Mouse (Mus musculus): ENCODE results near the gene Mmp9. TPM values are rescaled to one million over a fixed set of nuclear protein-coding genes. Genes with fewer than 3 reads are reported as not detected.

Gene Mmp9
- polyA plus RNA-seq, 1 experiment from 2014 or later = 22.5 TPM

DNA sequence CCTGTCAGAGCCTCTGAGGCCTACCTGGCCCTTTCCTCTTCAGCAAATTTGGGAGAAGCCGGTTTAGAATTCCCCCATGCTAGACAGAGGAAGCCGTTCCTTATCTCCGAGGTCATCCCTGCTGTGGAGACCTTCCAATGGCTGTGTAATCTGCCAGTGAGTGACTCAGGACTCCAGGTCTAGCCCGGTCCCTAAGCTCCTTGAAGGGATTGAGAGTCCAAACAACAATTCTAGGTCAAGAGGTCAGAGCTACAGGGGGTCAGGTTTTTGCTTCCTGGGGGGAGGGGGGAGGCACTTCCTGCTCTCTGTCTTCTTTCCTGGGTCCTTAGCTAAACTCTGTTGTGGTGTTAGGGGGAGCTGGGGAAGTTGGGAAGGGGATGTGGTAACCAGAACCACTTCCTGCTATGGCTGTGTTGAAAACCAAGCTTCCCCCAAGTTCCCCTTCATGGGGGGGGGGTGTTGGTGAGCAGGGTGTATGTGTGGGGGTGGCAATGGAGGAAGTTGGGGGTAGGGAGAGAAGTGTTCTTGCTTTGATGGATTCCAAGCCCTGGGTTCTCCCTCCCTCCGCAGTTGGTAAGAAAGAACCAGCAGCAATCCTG lies 2.2 kb downstream of the Mmp9 start:
- 28% methylated on average over 5 of the region's 5 CpGs for WGBS
- no peaks in the 10 kb centered on the region for H3K36me3 ChIP-seq (ENCODE audit: control insufficient read depth, insufficient read depth, low read length)
- H3K9ac ChIP-seq (ENCODE audit: low read depth, low read length) = no peak overlapping the region
- peaks cover 18% of the 10 kb centered on the region for H3K4me1 ChIP-seq (ENCODE audit: control insufficient read depth, insufficient read depth, low read depth, low read length)
- H3K27me3 ChIP-seq (replicated peaks; ENCODE audit: control insufficient read depth, insufficient read depth, low read length) = peaks cover 3% of the 10 kb centered on the region
- ATAC-seq = no peak
- no peak overlapping the region for H3K4me3 ChIP-seq (ENCODE audit: low read length)
- H3K27ac ChIP-seq (ENCODE audit: low read depth, low read length) = no peak overlapping the region
- H3K4me2 ChIP-seq (ENCODE audit: low read length) = no peak overlapping the region
- no peaks in the 10 kb centered on the region for H3K9me3 ChIP-seq (ENCODE audit: control insufficient read depth, low read length)

GRCm38 (mm10) chr2:164947506-164947905 lies 6.9 kb downstream of the Mmp9 start:
- WGBS = 29% methylated on average over 4 of the region's 4 CpGs
- H3K4me3 ChIP-seq (ENCODE audit: low read length) = no peak overlapping the region
- H3K27me3 ChIP-seq (replicated peaks; ENCODE audit: control insufficient read depth, insufficient read depth, low read length) = peaks cover 42% of the 10 kb centered on the region
- no peak overlapping the region for H3K9ac ChIP-seq (ENCODE audit: low read depth, low read length)
- no peaks in the 10 kb centered on the region for H3K36me3 ChIP-seq (ENCODE audit: control insufficient read depth, insufficient read depth, low read length)
- peaks cover 8% of the 10 kb centered on the region for H3K4me1 ChIP-seq (ENCODE audit: control insufficient read depth, insufficient read depth, low read depth, low read length)
- no peak for ATAC-seq
- no peaks in the 10 kb centered on the region for H3K9me3 ChIP-seq (ENCODE audit: control insufficient read depth, low read length)
- no peak overlapping the region for H3K4me2 ChIP-seq (ENCODE audit: low read length)
- no peak overlapping the region for H3K27ac ChIP-seq (ENCODE audit: low read depth, low read length)

GRCm38 (mm10) chr2:164947930-164948329 lies 7.3 kb downstream of the Mmp9 start:
- 13% methylated on average over 7 of the region's 7 CpGs for WGBS
- H3K27ac ChIP-seq (ENCODE audit: low read depth, low read length) = no peak overlapping the region
- H3K4me1 ChIP-seq (ENCODE audit: control insufficient read depth, insufficient read depth, low read depth, low read length) = peaks cover 8% of the 10 kb centered on the region
- no peak for ATAC-seq
- no peak overlapping the region for H3K4me2 ChIP-seq (ENCODE audit: low read length)
- peak overlapping the region; percentile 12; the same call in 1 of the 2 replicates for H3K4me3 ChIP-seq (ENCODE audit: low read length)
- no peaks in the 10 kb centered on the region for H3K36me3 ChIP-seq (ENCODE audit: control insufficient read depth, insufficient read depth, low read length)
- peaks cover 45% of the 10 kb centered on the region for H3K27me3 ChIP-seq (replicated peaks; ENCODE audit: control insufficient read depth, insufficient read depth, low read length)
- peak overlapping the region; percentile 35 for H3K9ac ChIP-seq (ENCODE audit: low read depth, low read length)
- no peaks in the 10 kb centered on the region for H3K9me3 ChIP-seq (ENCODE audit: control insufficient read depth, low read length)

DNA sequence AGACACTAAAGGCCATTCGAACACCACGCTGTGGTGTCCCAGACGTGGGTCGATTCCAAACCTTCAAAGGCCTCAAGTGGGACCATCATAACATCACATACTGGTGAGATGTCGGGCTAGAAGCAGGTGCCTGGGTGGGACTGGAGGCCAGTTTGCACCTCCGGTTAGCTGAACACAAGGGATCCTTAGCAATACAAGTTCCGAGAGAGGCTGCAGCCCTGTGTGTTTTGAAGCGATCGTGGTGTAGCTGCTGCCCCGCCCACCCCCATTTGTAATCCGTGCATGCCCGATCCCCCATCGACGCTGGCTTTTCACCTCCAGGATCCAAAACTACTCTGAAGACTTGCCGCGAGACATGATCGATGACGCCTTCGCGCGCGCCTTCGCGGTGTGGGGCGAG lies 8.4 kb downstream of the Mmp9 start:
- H3K36me3 ChIP-seq (ENCODE audit: control insufficient read depth, insufficient read depth, low read length) = no peaks in the 10 kb centered on the region
- H3K27me3 ChIP-seq (replicated peaks; ENCODE audit: control insufficient read depth, insufficient read depth, low read length) = peaks cover 45% of the 10 kb centered on the region
- peak overlapping the region; percentile 47 for H3K4me2 ChIP-seq (ENCODE audit: low read length)
- 8% methylated on average over 25 of the region's 25 CpGs for WGBS
- H3K9me3 ChIP-seq (ENCODE audit: control insufficient read depth, low read length) = no peaks in the 10 kb centered on the region
- no peak overlapping the region for H3K27ac ChIP-seq (ENCODE audit: low read depth, low read length)
- peak overlapping the region; percentile 31; the same call in 1 of the 2 replicates for H3K9ac ChIP-seq (ENCODE audit: low read depth, low read length)
- peaks cover 14% of the 10 kb centered on the region for H3K4me1 ChIP-seq (ENCODE audit: control insufficient read depth, insufficient read depth, low read depth, low read length)
- no peak for ATAC-seq
- H3K4me3 ChIP-seq (ENCODE audit: low read length) = peak overlapping the region; percentile 27

DNA sequence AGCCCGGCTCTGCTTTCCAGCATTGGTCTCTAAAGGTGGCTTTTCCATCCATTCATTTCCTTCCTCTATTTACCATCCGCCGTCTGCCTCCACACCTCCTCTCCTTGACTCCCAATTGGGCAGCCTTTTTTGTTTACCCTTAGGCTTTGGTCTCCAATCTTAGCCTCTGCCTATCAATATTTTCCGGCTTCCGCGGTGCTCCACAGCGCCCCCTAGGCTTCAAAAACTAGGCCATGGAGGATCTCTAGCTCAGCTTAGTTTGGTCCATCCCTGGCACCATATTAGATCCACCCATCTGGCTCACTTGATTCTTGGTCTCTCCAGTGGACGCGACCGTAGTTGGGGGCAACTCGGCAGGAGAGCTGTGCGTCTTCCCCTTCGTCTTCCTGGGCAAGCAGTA lies 9.9 kb downstream of the Mmp9 start:
- Histone ChIP-seq H3K4me2 (ENCODE audit: low read length) (no peak overlapping the region; the same call in 1 of the 2 replicates), H3K9me3 (ENCODE audit: control insufficient read depth, low read length) (no peaks in the 10 kb centered on the region), H3K4me1 (ENCODE audit: control insufficient read depth, insufficient read depth, low read depth, low read length) (peaks cover 14% of the 10 kb centered on the region), H3K4me3 (ENCODE audit: low read length) (no peak overlapping the region), H3K9ac (ENCODE audit: low read depth, low read length) (no peak overlapping the region), H3K36me3 (ENCODE audit: control insufficient read depth, insufficient read depth, low read length) (no peaks in the 10 kb centered on the region), H3K27ac (ENCODE audit: low read depth, low read length) (no peak overlapping the region), H3K27me3 (replicated peaks; ENCODE audit: control insufficient read depth, insufficient read depth, low read length) (peaks cover 45% of the 10 kb centered on the region)
- WGBS = 27% methylated on average over 13 of the region's 13 CpGs
- ATAC-seq = no peak

GRCm38 (mm10) chr2:164951745-164952144 lies 11.2 kb downstream of the Mmp9 start:
- Histone ChIP-seq H3K4me1 (ENCODE audit: control insufficient read depth, insufficient read depth, low read depth, low read length) (peaks cover 14% of the 10 kb centered on the region), H3K4me2 (ENCODE audit: low read length) (no peak overlapping the region), H3K27me3 (replicated peaks; ENCODE audit: control insufficient read depth, insufficient read depth, low read length) (peaks cover 45% of the 10 kb centered on the region), H3K9me3 (ENCODE audit: control insufficient read depth, low read length) (no peaks in the 10 kb centered on the region), H3K27ac (ENCODE audit: low read depth, low read length) (no peak overlapping the region), H3K4me3 (ENCODE audit: low read length) (no peak overlapping the region), H3K36me3 (ENCODE audit: control insufficient read depth, insufficient read depth, low read length) (no peaks in the 10 kb centered on the region), H3K9ac (ENCODE audit: low read depth, low read length) (no peak overlapping the region)
- no peak for ATAC-seq
- WGBS = 80% methylated on average over 4 of the region's 4 CpGs

GRCm38 (mm10) chr2:164952448-164952847 lies 11.9 kb downstream of the Mmp9 start:
- Histone ChIP-seq H3K36me3 (ENCODE audit: control insufficient read depth, insufficient read depth, low read length) (no peaks in the 10 kb centered on the region), H3K9me3 (ENCODE audit: control insufficient read depth, low read length) (no peaks in the 10 kb centered on the region), H3K9ac (ENCODE audit: low read depth, low read length) (no peak overlapping the region), H3K4me3 (ENCODE audit: low read length) (no peak overlapping the region), H3K4me2 (ENCODE audit: low read length) (no peak overlapping the region), H3K27ac (ENCODE audit: low read depth, low read length) (no peak overlapping the region), H3K4me1 (ENCODE audit: control insufficient read depth, insufficient read depth, low read depth, low read length) (peaks cover 14% of the 10 kb centered on the region), H3K27me3 (replicated peaks; ENCODE audit: control insufficient read depth, insufficient read depth, low read length) (peaks cover 45% of the 10 kb centered on the region)
- no peak for ATAC-seq
- WGBS = 37% methylated on average over 13 of the region's 13 CpGs

DNA sequence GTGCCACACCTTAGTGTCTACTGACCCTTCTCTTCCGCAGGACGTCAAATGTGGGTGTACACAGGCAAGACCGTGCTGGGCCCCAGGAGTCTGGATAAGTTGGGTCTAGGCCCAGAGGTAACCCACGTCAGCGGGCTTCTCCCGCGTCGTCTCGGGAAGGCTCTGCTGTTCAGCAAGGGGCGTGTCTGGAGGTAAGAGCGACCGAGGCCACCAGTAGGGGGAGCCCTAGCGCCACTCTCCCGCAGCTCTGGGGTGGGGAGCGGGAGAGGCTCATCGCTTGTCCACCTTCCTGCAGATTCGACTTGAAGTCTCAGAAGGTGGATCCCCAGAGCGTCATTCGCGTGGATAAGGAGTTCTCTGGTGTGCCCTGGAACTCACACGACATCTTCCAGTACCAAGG lies 12.6 kb downstream of the Mmp9 start:
- no peaks in the 10 kb centered on the region for H3K9me3 ChIP-seq (ENCODE audit: control insufficient read depth, low read length)
- H3K36me3 ChIP-seq (ENCODE audit: control insufficient read depth, insufficient read depth, low read length) = no peaks in the 10 kb centered on the region
- ATAC-seq = peak; percentile 85
- under 1% methylated on average over 21 of the region's 21 CpGs for WGBS
- peaks cover 12% of the 10 kb centered on the region for H3K4me1 ChIP-seq (ENCODE audit: control insufficient read depth, insufficient read depth, low read depth, low read length)
- H3K27me3 ChIP-seq (replicated peaks; ENCODE audit: control insufficient read depth, insufficient read depth, low read length) = peaks cover 38% of the 10 kb centered on the region
- no peak overlapping the region for H3K27ac ChIP-seq (ENCODE audit: low read depth, low read length)
- H3K9ac ChIP-seq (ENCODE audit: low read depth, low read length) = peak overlapping the region; percentile 37; the same call in 1 of the 2 replicates
- no peak overlapping the region for H3K4me3 ChIP-seq (ENCODE audit: low read length)
- peak overlapping the region; percentile 44 for H3K4me2 ChIP-seq (ENCODE audit: low read length)

DNA sequence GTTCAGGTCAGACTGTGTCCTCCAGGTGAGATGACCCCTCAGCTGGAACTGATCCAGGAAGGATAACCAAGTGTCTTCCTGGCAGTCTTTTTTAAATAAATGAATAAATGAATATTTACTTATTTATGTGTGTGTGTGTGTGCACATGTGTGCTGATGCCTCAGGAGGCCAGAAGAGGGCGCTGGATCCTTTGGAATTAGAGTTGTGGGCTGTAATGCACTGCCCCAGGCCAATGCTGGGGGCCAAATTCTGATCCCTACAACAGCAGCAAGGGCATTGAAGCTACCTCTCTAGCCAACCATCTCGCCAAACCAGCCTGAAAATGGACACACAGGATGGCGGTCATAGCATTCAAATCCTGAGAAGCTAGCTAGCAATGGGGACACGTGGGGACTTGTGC lies 15.1 kb downstream of the Mmp9 start:
- whole genome bisulfite sequencing = 73% methylated on average over 4 of the region's 4 CpGs
- Histone ChIP-seq H3K9me3 (ENCODE audit: control insufficient read depth, low read length) (no peaks in the 10 kb centered on the region), H3K27ac (ENCODE audit: low read depth, low read length) (no peak overlapping the region), H3K36me3 (ENCODE audit: control insufficient read depth, insufficient read depth, low read length) (no peaks in the 10 kb centered on the region), H3K9ac (ENCODE audit: low read depth, low read length) (no peak overlapping the region), H3K4me1 (ENCODE audit: control insufficient read depth, insufficient read depth, low read depth, low read length) (peaks cover 8% of the 10 kb centered on the region; the same call in 1 of the 2 replicates), H3K4me2 (ENCODE audit: low read length) (no peak overlapping the region), H3K27me3 (replicated peaks; ENCODE audit: control insufficient read depth, insufficient read depth, low read length) (peaks cover 16% of the 10 kb centered on the region), H3K4me3 (ENCODE audit: low read length) (no peak overlapping the region)
- no peak for ATAC-seq

Measured in hindbrain, embryonic 16.5 days (tissue).